Mouse (Mus musculus): ENCODE data around the gene B4galnt3.

The B4galnt3 gene

DNA sequence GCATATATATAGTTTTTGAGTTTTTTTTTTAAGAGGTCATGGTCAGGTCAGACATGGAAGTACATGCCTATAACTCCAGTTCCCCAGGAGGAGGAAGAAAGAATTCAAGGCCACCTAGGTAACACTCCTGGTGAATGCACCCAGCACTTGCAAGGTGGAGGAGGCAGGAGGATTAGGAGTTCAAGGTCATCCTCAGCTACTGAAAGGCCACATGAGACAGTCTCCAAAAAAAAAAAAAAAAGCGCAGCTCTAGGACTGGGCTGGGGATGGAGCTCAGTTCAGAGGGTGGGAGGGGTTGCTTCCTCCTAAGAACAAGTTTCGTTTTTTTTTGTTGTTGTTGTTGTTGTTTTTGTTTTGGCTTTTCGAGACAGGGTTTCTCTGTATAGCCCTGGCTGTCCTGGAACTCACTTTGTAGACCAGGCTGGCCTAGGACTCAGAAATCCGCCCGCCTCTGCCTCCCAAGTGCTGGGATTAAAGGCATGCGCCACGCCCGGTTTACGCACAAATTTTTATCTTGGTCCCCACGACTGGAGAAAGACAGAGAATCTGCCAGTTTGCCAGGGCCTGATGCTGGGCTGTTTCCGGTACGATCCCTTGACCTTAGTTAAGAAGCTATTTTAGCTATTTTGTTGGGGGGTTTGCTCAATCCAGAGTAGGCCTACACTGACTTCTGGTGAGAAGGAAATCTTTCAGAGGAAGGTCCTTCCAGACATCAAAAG, 109.2 kb downstream of the B4galnt3 start:
- no peak for DNase-seq

DNA sequence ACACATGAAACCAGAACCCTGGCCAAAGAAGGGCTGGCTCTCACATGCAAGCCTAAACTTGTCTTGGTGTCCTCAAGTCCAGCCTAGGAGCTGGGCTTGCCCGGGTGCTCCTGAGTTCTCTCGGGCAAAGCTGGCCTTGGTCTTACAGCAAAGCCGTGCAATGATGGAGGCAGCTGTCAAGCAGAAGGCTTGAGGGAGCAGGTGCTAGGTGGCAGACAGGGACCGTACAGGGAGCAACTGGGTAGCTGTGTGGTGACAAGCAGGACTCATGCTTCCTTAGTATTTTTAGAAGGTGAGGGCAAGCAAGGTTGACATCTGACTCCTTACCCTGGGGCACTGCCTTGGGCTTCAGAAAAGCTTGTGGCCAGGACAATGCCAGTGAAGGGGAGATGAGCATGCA, 110.6 kb downstream of the B4galnt3 start:
- no peak for DNase-seq

DNA sequence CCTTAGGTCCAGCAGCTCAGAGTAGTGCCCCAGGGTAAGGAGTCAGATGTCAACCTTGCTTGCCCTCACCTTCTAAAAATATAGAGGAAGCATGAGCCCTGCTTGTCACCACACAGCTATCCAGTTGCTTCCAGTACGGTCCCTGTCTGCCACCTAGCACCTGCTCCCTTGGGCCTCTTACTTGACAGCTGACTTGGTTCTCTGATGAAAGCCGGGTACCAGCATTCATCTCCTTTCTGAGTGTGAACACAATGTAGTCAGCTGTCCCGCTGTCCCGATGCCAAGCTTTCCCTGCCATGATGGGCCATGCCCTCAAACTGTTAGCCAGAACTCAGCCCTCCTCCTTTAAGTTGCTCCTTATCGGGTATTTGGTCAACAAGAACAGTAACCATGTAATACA, 112.2 kb downstream of the B4galnt3 start:
- DNase-seq: no peak

- no peak for DNase-seq
These were observed 113.9 kb downstream of the B4galnt3 start for GRCm38 (mm10) chr6:120180492-120180891.

- DNase-seq: no peak
These were observed 114.6 kb downstream of the B4galnt3 start for GRCm38 (mm10) chr6:120179756-120180206.

DNA sequence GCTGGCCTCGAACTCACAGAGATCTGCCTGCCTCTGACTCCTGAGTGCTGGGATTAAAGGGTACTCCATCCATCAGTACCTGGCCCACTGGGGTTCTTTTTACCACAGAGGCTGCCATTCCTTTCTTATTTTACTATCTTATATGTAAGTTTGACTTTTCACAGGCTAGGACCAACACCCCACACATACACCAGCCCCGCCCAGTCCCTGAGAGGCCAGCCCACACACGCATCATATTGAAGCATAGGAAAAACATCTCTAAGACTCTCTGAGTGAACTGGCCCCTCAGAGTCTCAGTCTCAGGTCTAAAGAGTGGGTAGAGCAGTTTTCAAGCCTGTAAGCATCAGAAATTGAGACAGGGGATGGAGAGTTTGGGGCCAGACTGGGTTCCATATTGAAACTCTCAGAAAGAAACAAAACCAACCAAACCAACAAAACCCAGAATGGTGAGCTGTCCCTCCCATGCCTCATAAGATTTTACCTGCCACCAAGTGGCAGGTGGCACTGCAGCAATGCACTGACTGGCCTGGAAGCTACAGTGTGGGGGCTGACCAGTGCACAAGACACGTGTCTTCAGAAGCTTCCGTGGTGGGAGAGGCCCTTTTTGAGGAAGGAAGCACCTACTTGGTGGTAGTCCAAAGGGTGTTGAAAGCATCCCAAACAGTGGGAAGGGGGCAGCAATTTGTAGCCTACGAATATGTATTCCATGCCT, 115.2 kb downstream of the B4galnt3 start:
- DNase-seq: no peak

DNA sequence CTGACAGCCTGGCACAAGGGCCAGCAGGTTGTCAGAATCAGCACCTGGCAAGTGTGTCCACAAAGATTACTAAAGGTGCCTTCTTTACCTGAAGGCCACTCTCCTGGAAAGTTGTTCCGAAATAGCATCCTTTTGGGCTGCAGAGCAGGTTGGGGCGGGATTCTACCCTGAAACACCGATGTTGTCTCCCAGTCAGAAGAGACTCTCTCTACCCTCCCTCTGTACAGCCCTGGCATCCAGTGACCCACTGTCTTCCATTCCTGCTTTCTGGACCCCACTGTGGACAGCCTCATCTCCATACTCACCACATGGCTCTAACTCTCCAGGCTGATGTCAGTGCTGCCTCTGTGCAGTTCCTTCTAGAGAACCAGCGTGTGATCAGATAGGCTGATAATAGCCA, 118.7 kb downstream of the B4galnt3 start:
- DNase-seq: no peak

DNA sequence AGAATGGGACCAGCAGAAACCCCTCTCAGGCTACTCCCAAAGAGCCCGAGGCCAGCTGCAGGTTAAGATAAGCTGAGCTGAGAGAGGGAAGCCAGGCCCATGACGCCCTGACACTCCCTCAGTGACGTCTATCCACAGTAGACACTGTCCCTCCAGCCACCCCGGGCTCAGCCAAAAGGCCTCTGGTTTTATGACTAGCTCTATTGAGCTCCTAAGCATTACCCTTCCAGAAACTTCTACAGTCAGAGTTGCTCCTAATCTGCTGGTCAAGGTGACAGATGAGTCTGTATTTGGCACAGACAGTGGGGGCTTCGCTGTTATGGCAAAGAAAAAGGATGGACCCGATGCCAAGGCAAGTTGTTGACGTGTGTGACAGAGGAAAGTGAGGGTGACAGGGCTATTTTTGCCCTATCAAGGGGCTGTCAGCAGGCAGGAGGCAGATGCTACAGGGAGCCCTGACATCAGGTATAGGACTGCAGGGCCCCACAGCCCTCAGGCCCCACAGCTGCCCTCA, 119.7 kb downstream of the B4galnt3 start:
- no peak for DNase-seq

- DNase-seq: peak; percentile 37 to 81
These were observed 120.2 kb downstream of the B4galnt3 start for GRCm38 (mm10) chr6:120174028-120174601.

GRCm38 (mm10) chr6:120172294-120173017, 121.9 kb downstream of the B4galnt3 start:
- no peak for DNase-seq

- no peak for DNase-seq
These were observed 126.8 kb downstream of the B4galnt3 start for GRCm38 (mm10) chr6:120167574-120167973.

DNA sequence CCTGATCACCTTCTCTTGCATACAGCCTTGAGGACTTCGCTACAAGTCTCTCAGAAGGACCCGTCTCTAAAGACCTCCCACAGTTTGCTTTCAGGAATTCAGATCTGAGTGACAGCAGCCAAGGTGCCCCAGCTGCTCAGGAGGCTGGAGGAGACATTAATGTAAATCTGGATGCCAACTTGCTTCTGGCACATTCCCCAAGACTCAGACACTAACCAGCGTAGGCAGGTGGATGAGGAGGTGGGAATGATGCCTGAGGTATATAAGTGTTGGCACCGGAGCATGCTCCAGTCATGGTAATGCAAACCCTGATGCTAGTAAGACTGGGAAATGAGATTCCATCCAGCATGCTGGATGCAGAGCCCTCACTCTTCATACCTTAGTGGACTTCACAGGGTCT, 129.6 kb downstream of the B4galnt3 start:
- no peak for DNase-seq

DNA sequence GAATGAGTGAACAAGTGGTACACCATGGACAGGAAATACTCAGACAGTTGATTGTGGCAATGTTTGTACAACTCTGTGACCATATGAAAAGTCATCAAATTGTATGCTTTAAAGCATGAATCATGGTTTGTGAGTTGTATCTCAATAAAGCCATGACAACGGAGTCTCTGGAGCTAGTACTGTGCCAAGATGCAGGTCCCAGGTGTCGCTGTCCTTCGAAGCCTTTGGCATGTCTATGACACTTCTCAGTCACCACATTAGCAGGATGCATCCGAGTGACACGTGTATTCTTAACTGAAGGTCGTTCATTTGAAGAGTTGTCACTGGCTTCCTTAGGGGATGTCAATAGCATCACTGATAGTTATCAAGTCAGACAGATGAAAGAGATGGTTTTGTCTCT, 131.4 kb downstream of the B4galnt3 start:
- DNase-seq: no peak

- DNase-seq: peak; percentile 52 to 75
These were observed 135.0 kb downstream of the B4galnt3 start for GRCm38 (mm10) chr6:120159133-120159901.

DNA sequence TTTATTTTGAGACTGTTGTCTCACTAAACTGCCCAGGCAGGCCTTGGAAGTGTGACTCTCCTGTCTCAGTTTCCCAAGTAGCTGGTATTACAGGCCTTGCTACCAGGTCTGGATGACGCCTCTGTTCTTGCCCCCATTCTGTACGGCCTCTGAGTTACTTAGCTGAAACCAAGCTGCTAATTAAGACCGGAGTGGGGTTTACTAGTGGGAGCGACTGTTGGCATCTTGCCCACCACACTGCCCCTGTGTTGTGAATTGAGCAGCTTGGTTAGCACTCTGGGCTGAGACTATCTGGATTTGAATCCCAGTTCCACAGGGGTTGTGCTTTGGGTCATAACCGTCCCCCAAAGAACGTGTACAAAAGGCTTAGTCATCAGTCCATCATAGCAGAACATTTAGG, 136.9 kb downstream of the B4galnt3 start:
- DNase-seq: no peak

GRCm38 (mm10) chr6:120155510-120155909, 138.8 kb downstream of the B4galnt3 start:
- DNase-seq: no peak

DNA sequence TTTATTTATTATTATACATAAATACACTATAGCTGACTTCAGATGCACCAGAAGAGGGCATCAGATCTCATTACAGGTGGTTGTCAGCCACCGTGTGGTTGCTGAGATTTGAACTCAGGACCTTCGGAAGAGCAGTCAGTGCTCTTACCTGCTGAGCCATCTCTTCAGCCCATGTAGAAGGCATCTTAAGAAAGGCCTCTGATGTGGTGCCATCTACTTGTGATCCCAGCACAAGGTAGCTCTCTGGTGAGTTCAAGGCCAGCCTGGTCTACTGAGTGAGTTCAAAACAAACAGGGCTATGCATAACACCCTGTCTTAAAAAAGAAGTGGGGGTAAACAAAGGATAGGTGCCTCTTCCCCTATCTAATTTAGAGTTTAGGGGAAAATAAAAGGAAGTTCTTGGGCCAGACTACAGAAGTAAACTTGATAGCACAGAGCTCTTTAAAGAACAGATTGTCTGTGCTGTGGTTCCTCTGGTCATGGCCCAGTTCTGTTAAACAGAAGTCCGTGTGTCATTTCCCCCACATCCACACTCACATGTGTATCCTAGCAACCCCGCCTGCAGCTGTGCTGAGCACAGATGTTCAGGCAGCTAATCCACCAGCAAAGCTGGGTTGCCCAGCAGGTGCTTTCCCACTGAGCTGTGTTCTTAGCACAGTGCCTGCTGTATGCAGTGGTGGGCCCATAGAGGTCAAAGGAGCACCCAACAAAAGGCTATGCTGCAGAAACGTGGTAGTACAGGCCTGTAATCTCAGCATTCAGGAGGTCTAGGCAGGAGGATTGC, 139.6 kb downstream of the B4galnt3 start:
- DNase-seq: no peak
